Mouse (Mus musculus): ENCODE measurements around the gene Hsph1.

GRCm38 (mm10) chr5:149597351-149597750 lies 38.8 kb downstream of the Hsph1 start:
- TF ChIP-seq GATA1 (IDR thresholded peaks at IDR 0.05; ENCODE audit: borderline replicate concordance, low read length) = no peak
- TF ChIP-seq FLI1 (IDR thresholded peaks at IDR 0.05; ENCODE audit: low read length) = no peak
